Mouse (Mus musculus) thymus, adult 2 months (tissue): ENCODE data around the gene Adi1. TPM values are rescaled to one million over a fixed set of nuclear protein-coding genes. Genes with fewer than 3 reads are reported as not detected.
A peak's percentile ranks its signal among the peaks of the same experiment; 100 is the strongest.

Experiments
- DNase-seq: peaks from one replicate; pipeline ENCODE4 v3.0.0; 2021
- H3K27ac ChIP-seq: fragments of 200-500 bp; 2 replicates; pipeline ENCODE4 v1.5.1; 2012; ENCODE audit warnings: low read length, control low read depth; ENCODE audit not compliant: control insufficient read depth, insufficient read depth
- H3K27me3 ChIP-seq: fragments of 200-500 bp; 2 replicates; pipeline ENCODE4 v1.6.1; 2012; ENCODE audit warnings: mild to moderate bottlenecking, low read length, moderate library complexity, mixed read lengths; ENCODE audit not compliant: control insufficient read depth, insufficient read depth
- H3K36me3 ChIP-seq: fragments of 200-500 bp; 2 replicates; pipeline ENCODE4 v1.6.1; 2012; ENCODE audit warnings: mild to moderate bottlenecking, low read length, moderate library complexity; ENCODE audit not compliant: control insufficient read depth, insufficient read depth
- H3K4me1 ChIP-seq: fragments of 200-500 bp; replicated peaks from 2 replicates; pipeline ENCODE4 v1.6.1; 2012; ENCODE audit warnings: low read length; ENCODE audit not compliant: control insufficient read depth, insufficient read depth
- H3K4me3 ChIP-seq: fragments of 200-500 bp; 2 replicates; pipeline ENCODE4 v1.5.1; 2012; ENCODE audit warnings: mild to moderate bottlenecking, low read length, control low read depth, moderate library complexity; ENCODE audit not compliant: control insufficient read depth, insufficient read depth
- CTCF ChIP-seq: fragments of 200-500 bp; IDR thresholded peaks from 2 replicates; pipeline ENCODE4 v1.5.1; 2012; ENCODE audit warnings: mild to moderate bottlenecking, control low read depth, low read length, moderate library complexity, borderline replicate concordance; ENCODE audit not compliant: control insufficient read depth, poor library complexity, insufficient read depth; ENCODE audit errors: extremely low read depth
- POLR2A ChIP-seq: fragments of 200-500 bp; IDR thresholded peaks from 2 replicates; pipeline ENCODE4 v1.6.1; 2012; ENCODE audit warnings: mild to moderate bottlenecking, low read length, control low read depth, moderate library complexity; ENCODE audit not compliant: control insufficient read depth, poor library complexity, insufficient read depth; ENCODE audit errors: extremely low read depth
- WGBS: fragments of 180-500 bp; shearing (Covaris S2); methylation state at CpG from one replicate; pipeline ENCODE4 v1.1.7; 2018; 5-methylcytosine and 5-hydroxymethylcytosine counted together
- polyA plus RNA-seq: library from polyadenylated mRNA; depleted of rRNA; stranded (reverse); fragments of >200 nt; gene quantifications from 2 replicates; pipeline ENCODE4 v1.2.3, GENCODE M21; 2012; rRNA removed

Gene Adi1
- polyA plus RNA-seq = 12.4 and 15.8 TPM in 2 replicates

GRCm38 (mm10) chr12:28675121-28675924, at the start of gene Adi1:
Gene Adi1 (plus strand): TSS chr12:28675231.
- H3K4me3 ChIP-seq = peak within 1 kb of the TSS; percentile 89
- TF ChIP-seq POLR2A = peak; percentile 33; the same call in 1 of the 2 replicates
- no peak for TF ChIP-seq CTCF
- H3K27ac ChIP-seq = peak within 1 kb of the TSS; percentile 26; the same call in 1 of the 2 replicates
- WGBS = 1% methylated on average over 50 of the region's 53 CpGs
- H3K36me3 ChIP-seq = no peaks in the 10 kb centered on the region
- peak; percentile 84 for DNase-seq
- H3K4me1 ChIP-seq = peaks cover 5% of the 10 kb centered on the region
- H3K27me3 ChIP-seq = no peaks in the 10 kb centered on the region

GRCm38 (mm10) chr12:28625407-28625806, 49.6 kb upstream of the Adi1 start:
- Histone ChIP-seq H3K27me3 (no peaks in the 10 kb centered on the region), H3K4me1 (no peaks in the 10 kb centered on the region), H3K27ac (no peak overlapping the region), H3K36me3 (peaks cover 20% of the 10 kb centered on the region), H3K4me3 (no peak overlapping the region)
- no peak for DNase-seq
- TF ChIP-seq POLR2A = no peak
- TF ChIP-seq CTCF = no peak
- WGBS = 88% methylated on average over 7 of the region's 7 CpGs

- WGBS = 78% methylated on average over 4 of the region's 4 CpGs
- no peak for DNase-seq
- no peaks in the 10 kb centered on the region for H3K4me1 ChIP-seq
- H3K27me3 ChIP-seq = no peaks in the 10 kb centered on the region
- H3K27ac ChIP-seq = no peak overlapping the region
- no peak for TF ChIP-seq POLR2A
- no peak for TF ChIP-seq CTCF
- no peak overlapping the region for H3K4me3 ChIP-seq
- H3K36me3 ChIP-seq = peaks cover 37% of the 10 kb centered on the region
Observed at GRCm38 (mm10) chr12:28627092-28627491, 47.9 kb upstream of the Adi1 start.

- no peak for DNase-seq
- H3K27ac ChIP-seq = no peak overlapping the region
- peaks cover 50% of the 10 kb centered on the region for H3K36me3 ChIP-seq
- H3K27me3 ChIP-seq = no peaks in the 10 kb centered on the region
- no peak overlapping the region for H3K4me3 ChIP-seq
- whole genome bisulfite sequencing = 96% methylated on average over 2 of the region's 2 CpGs
- no peaks in the 10 kb centered on the region for H3K4me1 ChIP-seq
- TF ChIP-seq POLR2A (no peak), CTCF (no peak)
Observed at GRCm38 (mm10) chr12:28628436-28628835, 46.6 kb upstream of the Adi1 start.

- peak overlapping the region; percentile 75 for H3K4me3 ChIP-seq
- no peak for DNase-seq
- H3K27me3 ChIP-seq = no peaks in the 10 kb centered on the region
- TF ChIP-seq CTCF = no peak
- H3K4me1 ChIP-seq = peaks cover 13% of the 10 kb centered on the region; the same call in 1 of the 2 replicates
- no peak overlapping the region for H3K27ac ChIP-seq
- WGBS = 2% methylated on average over 23 of the region's 23 CpGs
- peaks cover 38% of the 10 kb centered on the region for H3K36me3 ChIP-seq
Observed at GRCm38 (mm10) chr12:28635058-28635534, 39.9 kb upstream of the Adi1 start.

- peaks cover 31% of the 10 kb centered on the region for H3K36me3 ChIP-seq
- H3K27me3 ChIP-seq = no peaks in the 10 kb centered on the region
- peak; percentile 91 for DNase-seq
- 5% methylated on average over 69 of the region's 69 CpGs for WGBS
- TF ChIP-seq CTCF (no peak), POLR2A (peak; percentile 86; the same call in 1 of the 2 replicates)
- peak within 1 kb of the TSS; percentile 11; the same call in 1 of the 2 replicates for H3K27ac ChIP-seq
- peak within 1 kb of the TSS; percentile 75 for H3K4me3 ChIP-seq
- peaks cover 13% of the 10 kb centered on the region; the same call in 1 of the 2 replicates for H3K4me1 ChIP-seq
Observed at GRCm38 (mm10) chr12:28635535-28636476, 39.2 kb upstream of the Adi1 start, which contains the start of gene Rps7. Gene Rps7 (minus strand): TSS chr12:28635953.
